ENCODE assay signal across 17 mouse cellular contexts in the genomic region with DNA sequence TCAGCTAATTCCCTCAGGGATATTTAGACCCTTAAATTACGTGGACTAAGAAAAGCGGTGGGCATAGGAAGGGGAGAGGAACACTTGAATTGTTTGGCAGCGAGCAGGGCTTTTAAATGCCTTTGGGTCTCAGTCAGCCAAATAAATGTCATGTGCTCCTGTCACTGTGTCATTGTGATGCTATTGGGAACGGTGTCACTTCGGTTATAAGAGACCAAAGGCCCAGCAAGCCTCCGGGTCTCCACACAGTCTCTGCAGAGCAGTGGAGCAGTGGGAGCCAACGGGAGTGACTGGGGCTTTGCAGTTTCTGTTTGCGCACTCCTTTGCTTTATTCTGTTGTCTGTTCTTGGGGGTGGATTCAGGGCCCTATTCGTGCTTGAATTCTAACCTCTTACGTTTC. TPM values are rescaled to one million over a fixed set of nuclear protein-coding genes. Genes with fewer than 3 reads are reported as not detected.
DNase-seq lines count a peak whose midpoint lies in the region; ATAC-seq and TF ChIP-seq lines count a peak whose summit lies in the region.
"Had no signal": no experiment of that assay in that cellular context is flagged by ENCODE, and none has a peak within 500 bp of the region (broad histone marks: within the 10 kb centered on the region; RNA-seq: fewer than 3 reads in every experiment).

No protein-coding gene starts in this region.

- peaks cover 50% of the 10 kb centered on the region for H3K4me1 ChIP-seq in heart, embryonic 12.5 days (replicated peaks)
- peaks cover 31% of the 10 kb centered on the region for H3K4me1 ChIP-seq in heart, embryonic 11.5 days (ENCODE audit: control insufficient read depth, insufficient read depth, low read length)
- H3K4me1 ChIP-seq in hindbrain, postnatal 0 days (ENCODE audit: insufficient read depth, low read length), result 0 out of 2 replicates have a peak, but pooled peaks cover 3% of the 10 kb centered on the region
- H3K4me1 ChIP-seq in hindbrain, embryonic 11.5 days (replicated peaks; ENCODE audit: control insufficient read depth, insufficient read depth, low read length), result peaks cover 2% of the 10 kb centered on the region; the same call in 1 of the 2 replicates
- peaks cover 63% of the 10 kb centered on the region for H3K4me1 ChIP-seq in embryonic facial prominence, embryonic 12.5 days
- H3K4me1 ChIP-seq in limb, embryonic 10.5 days, result peaks cover 82% of the 10 kb centered on the region

- no peak overlapping the region for H3K4me3 ChIP-seq in heart, embryonic 12.5 days
- H3K4me3 ChIP-seq in heart, embryonic 11.5 days (ENCODE audit: low read depth, low read length), result no peak overlapping the region
- no peak overlapping the region for H3K4me3 ChIP-seq in hindbrain, postnatal 0 days (ENCODE audit: low read length)
- no peak overlapping the region for H3K4me3 ChIP-seq in hindbrain, embryonic 11.5 days (ENCODE audit: low read depth, low read length)
- no peak overlapping the region for H3K4me3 ChIP-seq in embryonic facial prominence, embryonic 12.5 days
- H3K4me3 ChIP-seq in limb, embryonic 10.5 days, result no peak overlapping the region
- H3K4me3 ChIP-seq: midbrain, embryonic 13.5 days had no signal

- intact Hi-C loops in left cerebral cortex, postnatal 10 days (cut with DNase I), result no loop called here

- H3K36me3 ChIP-seq in heart, embryonic 12.5 days, result peaks cover 15% of the 10 kb centered on the region
- H3K36me3 ChIP-seq in heart, embryonic 11.5 days (ENCODE audit: control insufficient read depth, insufficient read depth, low read length), result peaks cover 5% of the 10 kb centered on the region
- no peaks in the 10 kb centered on the region for H3K36me3 ChIP-seq in hindbrain, postnatal 0 days (ENCODE audit: insufficient read depth, low read length)
- no peaks in the 10 kb centered on the region for H3K36me3 ChIP-seq in hindbrain, embryonic 11.5 days (ENCODE audit: control insufficient read depth, insufficient read depth, low read length)
- peaks cover 14% of the 10 kb centered on the region for H3K36me3 ChIP-seq in embryonic facial prominence, embryonic 12.5 days
- peaks cover 26% of the 10 kb centered on the region for H3K36me3 ChIP-seq in limb, embryonic 10.5 days
- H3K36me3 ChIP-seq: midbrain, embryonic 13.5 days had no signal

- no peak for ATAC-seq in heart, embryonic 12.5 days (ENCODE audit: insufficient number of reproducible peaks, low FRiP score)
- ATAC-seq in heart, embryonic 11.5 days (replicated peaks; ENCODE audit: insufficient number of reproducible peaks, low FRiP score, low TSS enrichment), result no peak
- ATAC-seq in hindbrain, postnatal 0 days, result no peak
- ATAC-seq in hindbrain, embryonic 11.5 days (ENCODE audit: low FRiP score), result no peak
- ATAC-seq in embryonic facial prominence, embryonic 12.5 days (ENCODE audit: insufficient number of reproducible peaks, insufficient read depth, low FRiP score, low TSS enrichment), result no peak
- ATAC-seq: midbrain, embryonic 13.5 days had no signal

- H3K27ac ChIP-seq in heart, embryonic 12.5 days (ENCODE audit: poor library complexity, severe bottlenecking), result peak overlapping the region; percentile 15; the same call in 1 of the 2 replicates
- H3K27ac ChIP-seq in heart, embryonic 11.5 days (ENCODE audit: low read depth, low read length), result no peak overlapping the region
- H3K27ac ChIP-seq in hindbrain, postnatal 0 days, result no peak overlapping the region
- no peak overlapping the region for H3K27ac ChIP-seq in hindbrain, embryonic 11.5 days (ENCODE audit: low read depth, low read length)
- H3K27ac ChIP-seq in embryonic facial prominence, embryonic 12.5 days, result peak overlapping the region; percentile 88
- peak overlapping the region; percentile 83 for H3K27ac ChIP-seq in limb, embryonic 10.5 days
- H3K27ac ChIP-seq: kidney, postnatal 0 days; liver, embryonic 14.5 days; macrophage; midbrain, embryonic 13.5 days had no signal

- DNase-seq in hindbrain, postnatal 0 days (ENCODE audit: low spot score), result peak; percentile 32
- DNase-seq in hindbrain, embryonic 11.5 days (ENCODE audit: low spot score), result no peak
- DNase-seq in limb, embryonic 10.5 days (ENCODE audit: low spot score), result no peak
- DNase-seq in embryo, embryonic 11 days, result no peak
- no peak for DNase-seq in left cerebral cortex, postnatal 10 days (ENCODE audit: extremely low spot score in 1 of 2, low spot score in 2 of 2)
- DNase-seq: B cell, adult 2 months; cerebellum, adult 11 months; cerebellum, postnatal 25 days; right cerebral cortex, adult 18-20 months had no signal

- WGBS in heart, embryonic 12.5 days, result 52% methylated on average over 10 of the region's 10 CpGs
- WGBS in heart, embryonic 11.5 days (ENCODE audit: insufficient replicate concordance), result 49% methylated on average over 10 of the region's 10 CpGs
- WGBS in hindbrain, postnatal 0 days, result 19% methylated on average over 10 of the region's 10 CpGs
- WGBS in hindbrain, embryonic 11.5 days, result 22% methylated on average over 10 of the region's 10 CpGs
- 30% methylated on average over 10 of the region's 10 CpGs for whole genome bisulfite sequencing in embryonic facial prominence, embryonic 12.5 days
- WGBS in limb, embryonic 10.5 days, result 51% methylated on average over 10 of the region's 10 CpGs

- no peaks in the 10 kb centered on the region for H3K27me3 ChIP-seq in heart, embryonic 12.5 days (replicated peaks)
- no peaks in the 10 kb centered on the region for H3K27me3 ChIP-seq in heart, embryonic 11.5 days (ENCODE audit: control insufficient read depth, insufficient read depth, low read length)
- no peaks in the 10 kb centered on the region for H3K27me3 ChIP-seq in hindbrain, postnatal 0 days (ENCODE audit: insufficient read depth, low read length)
- no peaks in the 10 kb centered on the region for H3K27me3 ChIP-seq in hindbrain, embryonic 11.5 days (ENCODE audit: control insufficient read depth, insufficient read depth, low read length)
- no peaks in the 10 kb centered on the region for H3K27me3 ChIP-seq in embryonic facial prominence, embryonic 12.5 days
- H3K27me3 ChIP-seq in limb, embryonic 10.5 days (ENCODE audit: low read depth, poor library complexity, severe bottlenecking), result no peaks in the 10 kb centered on the region
- H3K27me3 ChIP-seq: midbrain, embryonic 13.5 days had no signal

- H3K9me3 ChIP-seq in heart, embryonic 12.5 days (replicated peaks), result 0 out of 2 replicates have a peak, but pooled peaks cover 4% of the 10 kb centered on the region
- H3K9me3 ChIP-seq in heart, embryonic 11.5 days (replicated peaks; ENCODE audit: control insufficient read depth, low read length), result no peaks in the 10 kb centered on the region
- H3K9me3 ChIP-seq in hindbrain, postnatal 0 days (ENCODE audit: low read length), result no peaks in the 10 kb centered on the region
- no peaks in the 10 kb centered on the region for H3K9me3 ChIP-seq in hindbrain, embryonic 11.5 days (ENCODE audit: control insufficient read depth, low read length)
- no peaks in the 10 kb centered on the region for H3K9me3 ChIP-seq in embryonic facial prominence, embryonic 12.5 days
- H3K9me3 ChIP-seq in limb, embryonic 10.5 days (replicated peaks), result no peaks in the 10 kb centered on the region
- H3K9me3 ChIP-seq: midbrain, embryonic 13.5 days had no signal

- no peak overlapping the region for H3K4me2 ChIP-seq in heart, embryonic 12.5 days
- no peak overlapping the region for H3K4me2 ChIP-seq in heart, embryonic 11.5 days
- H3K4me2 ChIP-seq in hindbrain, postnatal 0 days (ENCODE audit: low read depth, low read length), result no peak overlapping the region
- H3K4me2 ChIP-seq in hindbrain, embryonic 11.5 days (replicated peaks; ENCODE audit: low read depth, low read length), result no peak overlapping the region
- no peak overlapping the region for H3K4me2 ChIP-seq in embryonic facial prominence, embryonic 12.5 days (replicated peaks)
- H3K4me2 ChIP-seq: midbrain, embryonic 13.5 days had no signal

- TF ChIP-seq CTCF in hindbrain, postnatal 0 days (IDR thresholded peaks at IDR 0.05; ENCODE audit: low read depth), result no peak

- no peak overlapping the region for H3K9ac ChIP-seq in heart, embryonic 12.5 days
- no peak overlapping the region for H3K9ac ChIP-seq in heart, embryonic 11.5 days (ENCODE audit: low read depth, low read length)
- no peak overlapping the region for H3K9ac ChIP-seq in hindbrain, postnatal 0 days (replicated peaks; ENCODE audit: low read length)
- H3K9ac ChIP-seq in hindbrain, embryonic 11.5 days (ENCODE audit: low read depth, low read length), result no peak overlapping the region
- H3K9ac ChIP-seq in embryonic facial prominence, embryonic 12.5 days, result no peak overlapping the region
- H3K9ac ChIP-seq: liver, embryonic 14.5 days; midbrain, embryonic 13.5 days had no signal

RNA-seq across cellular contexts. Expression of a gene that starts 39.7 kb away (rescaled TPM):
- polyA plus RNA-seq in heart, embryonic 12.5 days (2016; fragmentation: Nextera tagmentation; extraction: Ambion mirVana), result 58.8 and 63.9 TPM in 2 replicates
- polyA plus RNA-seq in heart, embryonic 11.5 days (2014; fragmentation: Nextera tagmentation; extraction: Ambion mirVana), result 55.8 and 63.2 TPM in 2 replicates
- total RNA-seq in hindbrain, postnatal 0 days (2014; rRNA removed), result 6.7 and 7.2 TPM in 2 replicates
- polyA plus RNA-seq in hindbrain, postnatal 0 days (2015; fragmentation: Nextera tagmentation; extraction: Ambion mirVana), result 5.0 and 5.6 TPM in 2 replicates
- polyA plus RNA-seq in hindbrain, embryonic 11.5 days (2014; fragmentation: Nextera tagmentation; extraction: Ambion mirVana), result 36.7 and 39.7 TPM in 2 replicates
- 106 and 121 TPM in 2 replicates for polyA plus RNA-seq in embryonic facial prominence, embryonic 12.5 days (2016; fragmentation: Nextera tagmentation; extraction: Ambion mirVana)
- 111 and 140 TPM in 2 replicates for polyA plus RNA-seq in limb, embryonic 10.5 days (2016; fragmentation: Nextera tagmentation; extraction: Ambion mirVana)
- 1 to 10 TPM; 1.8 to 2.7 TPM for total RNA-seq in left cerebral cortex, postnatal 10 days (2021)
- total RNA-seq: granulocyte monocyte progenitor cell, adult 5-6 weeks had no signal
- polyA plus RNA-seq: macrophage had no signal

RNA-seq across cellular contexts. Expression of a gene that starts 44.3 kb away (rescaled TPM):
- 24.2 and 25.5 TPM in 2 replicates for polyA plus RNA-seq in heart, embryonic 12.5 days (2016; fragmentation: Nextera tagmentation; extraction: Ambion mirVana)
- polyA plus RNA-seq in heart, embryonic 11.5 days (2014; fragmentation: Nextera tagmentation; extraction: Ambion mirVana), result 20.2 and 22.8 TPM in 2 replicates
- 49.1 and 53.5 TPM in 2 replicates for total RNA-seq in hindbrain, postnatal 0 days (2014; rRNA removed)
- 36.6 and 37.4 TPM in 2 replicates for polyA plus RNA-seq in hindbrain, postnatal 0 days (2015; fragmentation: Nextera tagmentation; extraction: Ambion mirVana)
- polyA plus RNA-seq in hindbrain, embryonic 11.5 days (2014; fragmentation: Nextera tagmentation; extraction: Ambion mirVana), result 26.0 and 28.5 TPM in 2 replicates
- 40.0 and 41.8 TPM in 2 replicates for polyA plus RNA-seq in embryonic facial prominence, embryonic 12.5 days (2016; fragmentation: Nextera tagmentation; extraction: Ambion mirVana)
- polyA plus RNA-seq in limb, embryonic 10.5 days (2016; fragmentation: Nextera tagmentation; extraction: Ambion mirVana), result 59.4 and 61.3 TPM in 2 replicates
- 10 to 100 TPM; 32.1 to 32.9 TPM for total RNA-seq in left cerebral cortex, postnatal 10 days (2021)

RNA-seq across cellular contexts. Expression of a gene that starts 55.2 kb away (rescaled TPM):
- polyA plus RNA-seq in heart, embryonic 12.5 days (2016; fragmentation: Nextera tagmentation; extraction: Ambion mirVana), result 2.3 and 4.3 TPM in 2 replicates
- polyA plus RNA-seq in heart, embryonic 11.5 days (2014; fragmentation: Nextera tagmentation; extraction: Ambion mirVana), result 3.1 and 3.6 TPM in 2 replicates
- 3.6 and 13.3 TPM in 2 replicates for total RNA-seq in hindbrain, postnatal 0 days (2014; rRNA removed)
- polyA plus RNA-seq in hindbrain, postnatal 0 days (2015; fragmentation: Nextera tagmentation; extraction: Ambion mirVana), result 8.4 and 9.0 TPM in 2 replicates
- polyA plus RNA-seq in hindbrain, embryonic 11.5 days (2014; fragmentation: Nextera tagmentation; extraction: Ambion mirVana), result 5.5 and 5.6 TPM in 2 replicates
- 11.6 and 12.0 TPM in 2 replicates for polyA plus RNA-seq in embryonic facial prominence, embryonic 12.5 days (2016; fragmentation: Nextera tagmentation; extraction: Ambion mirVana)
- polyA plus RNA-seq in limb, embryonic 10.5 days (2016; fragmentation: Nextera tagmentation; extraction: Ambion mirVana), result 10.1 and 11.8 TPM in 2 replicates
- total RNA-seq in left cerebral cortex, postnatal 10 days (2021), result 1 to 10 TPM; 4.2 to 6.2 TPM

Comparison
In these comparisons a context has a peak if more than half of its experiments do, and no peak if none do; other contexts are left out.
1. H3K27ac ChIP-seq: peak in heart, embryonic 12.5 days (single experiment), embryonic facial prominence, embryonic 12.5 days (single experiment) and limb, embryonic 10.5 days (single experiment); none in heart, embryonic 11.5 days (single experiment), hindbrain, postnatal 0 days (single experiment) and hindbrain, embryonic 11.5 days (single experiment).